26 mouse cellular contexts compared by ENCODE assay signal in the genomic region with DNA sequence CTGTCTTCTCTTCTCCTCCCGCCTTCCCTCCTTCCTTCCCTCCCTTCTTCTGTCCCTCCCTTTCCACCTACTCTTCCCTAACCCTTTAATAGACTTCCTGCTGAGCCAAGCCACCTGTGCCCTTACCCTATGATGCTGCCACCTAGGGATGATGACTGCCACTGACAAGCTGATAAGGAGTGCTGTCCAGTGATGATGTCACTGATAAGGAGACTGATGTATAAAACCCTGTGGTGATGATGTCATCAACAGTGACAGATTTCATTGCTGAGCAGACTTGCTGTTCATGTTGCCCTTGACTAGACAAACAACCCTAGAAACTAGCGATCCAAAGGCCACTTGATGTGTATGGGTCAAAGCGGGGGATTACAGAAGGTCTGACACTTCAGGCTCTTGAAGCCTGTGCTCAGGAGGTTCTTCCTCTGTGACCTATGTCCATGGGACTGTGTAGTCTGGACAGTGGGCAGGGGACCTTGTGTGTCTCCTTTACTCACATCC.
DNase-seq lines count a peak whose midpoint lies in the region; ATAC-seq and TF ChIP-seq lines count a peak whose summit lies in the region.
"Had no signal": no experiment of that assay in that cellular context is flagged by ENCODE, and none has a peak within 500 bp of the region (broad histone marks: within the 10 kb centered on the region; RNA-seq: fewer than 3 reads in every experiment).

No protein-coding gene starts in this region.

- no peak for TF ChIP-seq CTCF in intestine, postnatal 0 days (IDR thresholded peaks at IDR 0.05; ENCODE audit: low read depth)
- 0 out of 2 replicates have a peak, but pooled peaks have one; percentile 3 for TF ChIP-seq CTCF in midbrain, postnatal 0 days (IDR thresholded peaks at IDR 0.05)

- no peaks in the 10 kb centered on the region for H3K4me1 ChIP-seq in intestine, embryonic 14.5 days (replicated peaks; ENCODE audit: control insufficient read depth, insufficient read depth, low read length)
- H3K4me1 ChIP-seq in intestine, postnatal 0 days (replicated peaks; ENCODE audit: control insufficient read depth, insufficient read depth, low read length), result no peaks in the 10 kb centered on the region
- no peaks in the 10 kb centered on the region for H3K4me1 ChIP-seq in midbrain, postnatal 0 days (ENCODE audit: insufficient read depth, low read length)
- no peaks in the 10 kb centered on the region for H3K4me1 ChIP-seq in midbrain, embryonic 16.5 days (ENCODE audit: control insufficient read depth, insufficient read depth, low read length)
- H3K4me1 ChIP-seq: forebrain, embryonic 15.5 days; liver, embryonic 13.5 days; neural tube, embryonic 13.5 days had no signal

- H3K9ac ChIP-seq in intestine, embryonic 14.5 days (ENCODE audit: low read length), result no peak overlapping the region
- no peak overlapping the region for H3K9ac ChIP-seq in intestine, postnatal 0 days (ENCODE audit: low read depth, low read length)
- no peak overlapping the region for H3K9ac ChIP-seq in midbrain, postnatal 0 days (replicated peaks; ENCODE audit: low read length, poor library complexity, severe bottlenecking)
- H3K9ac ChIP-seq in midbrain, embryonic 16.5 days (ENCODE audit: low read depth, low read length), result no peak overlapping the region
- H3K9ac ChIP-seq: forebrain, embryonic 15.5 days; hindbrain, embryonic 12.5 days; liver, embryonic 13.5 days; neural tube, embryonic 13.5 days had no signal

- WGBS in intestine, embryonic 14.5 days, result 89% methylated on average over 2 of the region's 3 CpGs
- WGBS in intestine, postnatal 0 days, result 97% methylated on average over 2 of the region's 3 CpGs
- WGBS in midbrain, postnatal 0 days, result 95% methylated on average over 2 of the region's 3 CpGs
- 92% methylated on average over 3 of the region's 3 CpGs for WGBS in midbrain, embryonic 16.5 days

- DNase-seq in CD4-positive, CD25-positive, alpha-beta regulatory T cell, adult 2 months (ENCODE audit: low read depth, low spot score), result peak; percentile 4
- peak; percentile 51 for DNase-seq in intestine, embryonic 14.5 days (ENCODE audit: low spot score)
- no peak for DNase-seq in midbrain, postnatal 0 days (ENCODE audit: low spot score)
- peak; percentile 53 for DNase-seq in ZHBTc4 (ENCODE audit: low read depth, low spot score)
- DNase-seq: adrenal gland, postnatal 10 days; cerebellum, adult 8-10 months; cerebellum, postnatal 25 days; gastrocnemius, adult 2 months; gastrocnemius, postnatal 36 days; heart, adult 2 months; heart, postnatal 14 days; kidney, adult 11 months; kidney, postnatal 14 days; liver, embryonic 13.5 days; lung, adult 2 months; lung, postnatal 14 days; midbrain, embryonic 14.5 days; thymus, adult 2 months; thymus, postnatal 36 days had no signal

- no peak overlapping the region for H3K4me2 ChIP-seq in intestine, embryonic 14.5 days (ENCODE audit: low read length)
- no peak overlapping the region for H3K4me2 ChIP-seq in intestine, postnatal 0 days (replicated peaks; ENCODE audit: low read depth)
- no peak overlapping the region for H3K4me2 ChIP-seq in midbrain, postnatal 0 days (ENCODE audit: low read depth, low read length, poor library complexity, severe bottlenecking)
- no peak overlapping the region for H3K4me2 ChIP-seq in midbrain, embryonic 16.5 days (ENCODE audit: low read length)
- H3K4me2 ChIP-seq: forebrain, embryonic 15.5 days; hindbrain, embryonic 12.5 days; liver, embryonic 13.5 days; neural tube, embryonic 13.5 days had no signal

- no peaks in the 10 kb centered on the region for H3K36me3 ChIP-seq in intestine, embryonic 14.5 days (ENCODE audit: control insufficient read depth, insufficient read depth, low read length)
- H3K36me3 ChIP-seq in intestine, postnatal 0 days (ENCODE audit: control insufficient read depth, insufficient read depth), result no peaks in the 10 kb centered on the region
- H3K36me3 ChIP-seq in midbrain, postnatal 0 days (ENCODE audit: insufficient read depth, low read length), result no peaks in the 10 kb centered on the region
- no peaks in the 10 kb centered on the region for H3K36me3 ChIP-seq in midbrain, embryonic 16.5 days (ENCODE audit: control insufficient read depth, insufficient read depth, low read length)
- H3K36me3 ChIP-seq: forebrain, embryonic 15.5 days; hindbrain, embryonic 12.5 days; liver, embryonic 13.5 days; neural tube, embryonic 13.5 days had no signal

- no peak overlapping the region for H3K4me3 ChIP-seq in intestine, embryonic 14.5 days (ENCODE audit: low read depth, low read length)
- H3K4me3 ChIP-seq in intestine, postnatal 0 days (ENCODE audit: low read depth, low read length), result no peak overlapping the region
- no peak overlapping the region for H3K4me3 ChIP-seq in midbrain, postnatal 0 days (ENCODE audit: low read depth, low read length)
- H3K4me3 ChIP-seq in midbrain, embryonic 16.5 days (ENCODE audit: low read depth, low read length), result no peak overlapping the region
- H3K4me3 ChIP-seq: forebrain, embryonic 15.5 days; gastrocnemius, adult 2 months; heart, adult 2 months; hindbrain, embryonic 12.5 days; liver, embryonic 13.5 days; neural tube, embryonic 13.5 days had no signal

- H3K9me3 ChIP-seq in intestine, embryonic 14.5 days (ENCODE audit: control insufficient read depth, low read length), result no peaks in the 10 kb centered on the region
- H3K9me3 ChIP-seq in intestine, postnatal 0 days (ENCODE audit: control insufficient read depth), result no peaks in the 10 kb centered on the region
- H3K9me3 ChIP-seq in midbrain, postnatal 0 days (ENCODE audit: low read length), result no peaks in the 10 kb centered on the region
- no peaks in the 10 kb centered on the region; the same call in 1 of the 2 replicates for H3K9me3 ChIP-seq in midbrain, embryonic 16.5 days (replicated peaks; ENCODE audit: control insufficient read depth, low read length, poor library complexity, severe bottlenecking)
- H3K9me3 ChIP-seq: forebrain, embryonic 15.5 days; hindbrain, embryonic 12.5 days; liver, embryonic 13.5 days had no signal

- no peaks in the 10 kb centered on the region for H3K27me3 ChIP-seq in intestine, embryonic 14.5 days (replicated peaks; ENCODE audit: control insufficient read depth, insufficient read depth, low read length)
- H3K27me3 ChIP-seq in intestine, postnatal 0 days (replicated peaks; ENCODE audit: control insufficient read depth, insufficient read depth, low read length), result no peaks in the 10 kb centered on the region
- no peaks in the 10 kb centered on the region for H3K27me3 ChIP-seq in midbrain, postnatal 0 days (ENCODE audit: insufficient read depth, low read length)
- H3K27me3 ChIP-seq in midbrain, embryonic 16.5 days (ENCODE audit: control insufficient read depth, insufficient read depth, low read depth, low read length), result no peaks in the 10 kb centered on the region
- H3K27me3 ChIP-seq: forebrain, embryonic 15.5 days; hindbrain, embryonic 12.5 days; liver, embryonic 13.5 days; neural tube, embryonic 13.5 days had no signal

- H3K27ac ChIP-seq in intestine, embryonic 14.5 days (ENCODE audit: low read depth), result no peak overlapping the region
- H3K27ac ChIP-seq in intestine, postnatal 0 days (ENCODE audit: low read depth, low read length), result no peak overlapping the region
- no peak overlapping the region for H3K27ac ChIP-seq in midbrain, postnatal 0 days (ENCODE audit: low read depth, low read length)
- no peak overlapping the region for H3K27ac ChIP-seq in midbrain, embryonic 16.5 days (ENCODE audit: low read length)
- H3K27ac ChIP-seq: forebrain, embryonic 15.5 days; gastrocnemius, adult 2 months; heart, adult 2 months; hindbrain, embryonic 12.5 days; liver, embryonic 13.5 days; neural tube, embryonic 13.5 days had no signal

- no peak for ATAC-seq in CD4-positive, CD25-positive, alpha-beta regulatory T cell, adult 4 months
- ATAC-seq in intestine, embryonic 14.5 days (replicated peaks; ENCODE audit: low FRiP score, low TSS enrichment, low read depth), result no peak
- no peak for ATAC-seq in intestine, postnatal 0 days
- ATAC-seq in midbrain, postnatal 0 days (ENCODE audit: low FRiP score), result no peak
- ATAC-seq in midbrain, embryonic 16.5 days, result no peak
- ATAC-seq in megakaryocyte-erythroid progenitor cell, adult 5-6 weeks (replicated peaks; ENCODE audit: low FRiP score, low TSS enrichment, poor library complexity, severe bottlenecking), result no peak
- ATAC-seq: forebrain, embryonic 15.5 days had no signal
